Mouse (Mus musculus) kidney, adult 2 months (tissue): ENCODE data around the gene Plxnb1.

Experiments
- CTCF ChIP-seq: fragments of 200-500 bp; conservative IDR thresholded peaks from 2 replicates; pipeline ENCODE4 v1.5.1; 2011; ENCODE audit warnings: low read depth, mild to moderate bottlenecking, control low read depth, low read length, moderate library complexity, mixed read lengths; ENCODE audit not compliant: insufficient read depth, insufficient read length
- POLR2A ChIP-seq: fragments of 200-500 bp; IDR thresholded peaks from one replicate; pipeline ENCODE4 v1.6.1; 2011; ENCODE audit warnings: low read depth, low read length, control low read depth

- TF ChIP-seq CTCF, result no peak
- TF ChIP-seq POLR2A, result no peak
Observed at GRCm38 (mm10) chr9:109091802-109092201, 3.4 kb upstream of the Plxnb1 start.
